Comparison of ENCODE assay signal across 20 mouse cellular contexts in genomic region chr14:60439106-60439505, GRCm38 (mm10).
A peak's percentile ranks its signal among the peaks of the same experiment; 100 is the strongest.
DNase-seq lines count a peak whose midpoint lies in the region; ATAC-seq and TF ChIP-seq lines count a peak whose summit lies in the region.
"Had no signal": no experiment of that assay in that cellular context is flagged by ENCODE, and none has a peak within 500 bp of the region (broad histone marks: within the 10 kb centered on the region; RNA-seq: fewer than 3 reads in every experiment).

No protein-coding gene starts in this region.

- H3K27ac ChIP-seq in intestine, postnatal 0 days (ENCODE audit: low read depth, low read length): no peak overlapping the region
- H3K27ac ChIP-seq in intestine, embryonic 15.5 days: no peak overlapping the region
- no peak overlapping the region for H3K27ac ChIP-seq in left cerebral cortex, adult 2 months
- H3K27ac ChIP-seq: heart, adult 2 months; hindbrain, embryonic 14.5 days; liver, embryonic 12.5 days; neural tube, embryonic 12.5 days had no signal

- no peak overlapping the region for H3K9ac ChIP-seq in intestine, postnatal 0 days (ENCODE audit: low read depth, low read length)
- H3K9ac ChIP-seq in intestine, embryonic 15.5 days: no peak overlapping the region
- H3K9ac ChIP-seq: hindbrain, embryonic 14.5 days; liver, embryonic 12.5 days; neural tube, embryonic 12.5 days had no signal

- TF ChIP-seq CTCF in intestine, postnatal 0 days (IDR thresholded peaks at IDR 0.05; ENCODE audit: low read depth): peak; percentile 54
- peak; percentile 13 for TF ChIP-seq CTCF in left cerebral cortex, adult 2 months (IDR thresholded peaks at IDR 0.05)

- no peak for ATAC-seq in intestine, postnatal 0 days
- no peak for ATAC-seq in intestine, embryonic 15.5 days
- ATAC-seq: CD4-positive, CD25-positive, alpha-beta regulatory T cell, adult 4 months; liver, embryonic 12.5 days had no signal

- no peak overlapping the region for H3K4me2 ChIP-seq in intestine, postnatal 0 days (replicated peaks; ENCODE audit: low read depth)
- H3K4me2 ChIP-seq in intestine, embryonic 15.5 days (replicated peaks): no peak overlapping the region
- H3K4me2 ChIP-seq: hindbrain, embryonic 14.5 days; liver, embryonic 12.5 days; neural tube, embryonic 12.5 days had no signal

- intact Hi-C loops in left cerebral cortex, adult 2 months (cut with DNase I): loop anchor here (5.0 kb wide), 1 partner anchor 137 kb away; no protein-coding TSS in a partner anchor

- H3K27me3 ChIP-seq in intestine, postnatal 0 days (replicated peaks; ENCODE audit: control insufficient read depth, insufficient read depth, low read length): no peaks in the 10 kb centered on the region
- no peaks in the 10 kb centered on the region for H3K27me3 ChIP-seq in intestine, embryonic 15.5 days (replicated peaks)
- H3K27me3 ChIP-seq: liver, embryonic 12.5 days; megakaryocyte, embryonic 14.5 days; neural tube, embryonic 12.5 days had no signal

- no peaks in the 10 kb centered on the region for H3K4me1 ChIP-seq in intestine, postnatal 0 days (replicated peaks; ENCODE audit: control insufficient read depth, insufficient read depth, low read length)
- H3K4me1 ChIP-seq in intestine, embryonic 15.5 days (replicated peaks): no peaks in the 10 kb centered on the region; the same call in 1 of the 2 replicates
- H3K4me1 ChIP-seq: liver, embryonic 12.5 days; megakaryocyte, embryonic 14.5 days; neural tube, embryonic 12.5 days had no signal

- no peak for DNase-seq in left cerebral cortex, adult 2 months (ENCODE audit: extremely low spot score in 1 of 2, low spot score in 2 of 2)
- no peak for DNase-seq in left cerebral cortex, adult 8-10 months (ENCODE audit: low spot score in 2 of 2)
- DNase-seq in A20 (ENCODE audit: low read depth, low spot score): peak; percentile 38
- peak; percentile 13 for DNase-seq in R1 (ENCODE audit: low read depth, low spot score)
- DNase-seq in heart, adult 9 months (ENCODE audit: low spot score in 2 of 2): no peak
- no peak for DNase-seq in adrenal gland, adult 18-20 months (ENCODE audit: low spot score in 2 of 2)
- DNase-seq: adrenal gland, postnatal 10 days; cerebellum, adult 11-12 months; gastrocnemius, postnatal 10 days; heart, adult 2 months; kidney, adult 9 months; right cerebral cortex, postnatal 14 days; thymus, postnatal 36 days had no signal

- no peaks in the 10 kb centered on the region for H3K36me3 ChIP-seq in intestine, postnatal 0 days (ENCODE audit: control insufficient read depth, insufficient read depth)
- H3K36me3 ChIP-seq in intestine, embryonic 15.5 days: no peaks in the 10 kb centered on the region
- H3K36me3 ChIP-seq: liver, embryonic 12.5 days; neural tube, embryonic 12.5 days had no signal

- 53% methylated on average over 6 of the region's 6 CpGs for WGBS in intestine, postnatal 0 days
- WGBS in intestine, embryonic 15.5 days: 54% methylated on average over 6 of the region's 6 CpGs

- no peak overlapping the region for H3K4me3 ChIP-seq in intestine, postnatal 0 days (ENCODE audit: low read depth, low read length)
- H3K4me3 ChIP-seq in intestine, embryonic 15.5 days (replicated peaks): no peak overlapping the region
- H3K4me3 ChIP-seq in left cerebral cortex, adult 2 months: no peak overlapping the region
- H3K4me3 ChIP-seq: heart, adult 2 months; liver, embryonic 12.5 days; megakaryocyte, embryonic 14.5 days; neural tube, embryonic 12.5 days had no signal

- no peaks in the 10 kb centered on the region for H3K9me3 ChIP-seq in intestine, postnatal 0 days (ENCODE audit: control insufficient read depth)
- no peaks in the 10 kb centered on the region for H3K9me3 ChIP-seq in intestine, embryonic 15.5 days
- H3K9me3 ChIP-seq: liver, embryonic 12.5 days; neural tube, embryonic 12.5 days had no signal

Comparison
In these comparisons a context has a peak if more than half of its experiments do, and no peak if none do; other contexts are left out.
1. DNase-seq: peak in A20 (single experiment) and R1 (single experiment); none in left cerebral cortex, adult 2 months (0 of 2), left cerebral cortex, adult 8-10 months (0 of 2), heart, adult 9 months (0 of 2) and adrenal gland, adult 18-20 months (0 of 2).